Mouse (Mus musculus): ENCODE results near the gene Zfp385b.

- no peak for TF ChIP-seq POLR2A (IDR thresholded peaks at IDR 0.05; ENCODE audit: control insufficient read depth, low read depth, low read length)
- no peak for TF ChIP-seq CTCF (IDR thresholded peaks at IDR 0.05; ENCODE audit: control insufficient read depth, insufficient read depth, insufficient replicate concordance, low read depth, low read length)
These were observed 17.1 kb downstream of the Zfp385b start for GRCm38 (mm10) chr2:77802291-77802690.
